ENCODE assay signal across 15 mouse cellular contexts in genomic region chr10:70181279-70181972, GRCm38 (mm10). TPM values are rescaled to one million over a fixed set of nuclear protein-coding genes. Genes with fewer than 3 reads are reported as not detected.
DNase-seq lines count a peak whose midpoint lies in the region; ATAC-seq and TF ChIP-seq lines count a peak whose summit lies in the region.
"Had no signal": no experiment of that assay in that cellular context is flagged by ENCODE, and none has a peak within 500 bp of the region (broad histone marks: within the 10 kb centered on the region; RNA-seq: fewer than 3 reads in every experiment).

No protein-coding gene starts in this region.

- H3K27ac ChIP-seq in heart, embryonic 14.5 days (replicated peaks in 1 of 2; ENCODE audit: control insufficient read depth in 1 of 2, insufficient read depth in 1 of 2, low read depth in 2 of 2, low read length in 2 of 2) = no peak overlapping the region
- H3K27ac ChIP-seq in heart, embryonic 11.5 days (ENCODE audit: low read depth, low read length) = no peak overlapping the region
- H3K27ac ChIP-seq in stomach, postnatal 0 days (replicated peaks) = no peak overlapping the region
- H3K27ac ChIP-seq: hindbrain, embryonic 12.5 days; limb, embryonic 12.5 days had no signal

- no peak overlapping the region for H3K9ac ChIP-seq in heart, embryonic 14.5 days (ENCODE audit: low read length)
- no peak overlapping the region for H3K9ac ChIP-seq in heart, embryonic 11.5 days (ENCODE audit: low read depth, low read length)
- H3K9ac ChIP-seq in stomach, postnatal 0 days (ENCODE audit: low read length) = no peak overlapping the region
- H3K9ac ChIP-seq: hindbrain, embryonic 12.5 days; limb, embryonic 12.5 days had no signal

- peak; percentile 35 for DNase-seq in CD4-positive, CD25-positive, alpha-beta regulatory T cell, adult 2 months (ENCODE audit: low read depth, low spot score)
- peak; percentile 79 for DNase-seq in induced T-regulatory cell, adult 2 months (ENCODE audit: low read depth)
- DNase-seq in kidney, postnatal 25 days = peak; percentile 92 to 96
- DNase-seq in stomach, postnatal 0 days (ENCODE audit: low spot score) = no peak
- no peak for DNase-seq in left cerebral cortex, adult 9 months (ENCODE audit: low spot score in 2 of 2)
- DNase-seq in right cerebral cortex, adult 2 months (ENCODE audit: low spot score in 2 of 2) = no peak
- DNase-seq: cerebellum, postnatal 36 days; retina, postnatal 1 day; thymus, postnatal 25 days had no signal

- no peaks in the 10 kb centered on the region for H3K27me3 ChIP-seq in heart, embryonic 14.5 days (ENCODE audit: control insufficient read depth, insufficient read depth, low read length)
- H3K27me3 ChIP-seq in heart, embryonic 11.5 days (ENCODE audit: control insufficient read depth, insufficient read depth, low read length) = no peaks in the 10 kb centered on the region
- no peaks in the 10 kb centered on the region for H3K27me3 ChIP-seq in stomach, postnatal 0 days (ENCODE audit: control insufficient read depth, insufficient read depth, low read length)
- H3K27me3 ChIP-seq: hindbrain, embryonic 12.5 days; limb, embryonic 12.5 days had no signal

- TF ChIP-seq CTCF in stomach, postnatal 0 days (IDR thresholded peaks at IDR 0.05; ENCODE audit: low read depth) = no peak

- no peak overlapping the region for H3K4me3 ChIP-seq in heart, embryonic 14.5 days (ENCODE audit: control insufficient read depth in 1 of 2, insufficient read depth in 1 of 2, low read depth in 1 of 2, low read length in 2 of 2)
- H3K4me3 ChIP-seq in heart, embryonic 11.5 days (ENCODE audit: low read depth, low read length) = no peak overlapping the region
- H3K4me3 ChIP-seq in stomach, postnatal 0 days (ENCODE audit: low read depth, low read length) = no peak overlapping the region
- H3K4me3 ChIP-seq: erythroblast, embryonic 14.5 days; hindbrain, embryonic 12.5 days; limb, embryonic 12.5 days had no signal

- WGBS in heart, embryonic 14.5 days = 73% methylated on average over 11 of the region's 11 CpGs
- 82% methylated on average over 11 of the region's 11 CpGs for WGBS in heart, embryonic 11.5 days (ENCODE audit: insufficient replicate concordance)
- WGBS in stomach, postnatal 0 days = 70% methylated on average over 11 of the region's 11 CpGs

- H3K4me1 ChIP-seq in heart, embryonic 14.5 days (ENCODE audit: control insufficient read depth in 2 of 2, insufficient read depth in 2 of 2, low read length in 2 of 2) = peaks cover 10 to 22% of the 10 kb centered on the region in 2 experiments; a peak in 3 of 4 replicates
- H3K4me1 ChIP-seq in heart, embryonic 11.5 days (ENCODE audit: control insufficient read depth, insufficient read depth, low read length) = peaks cover 3% of the 10 kb centered on the region; the same call in 1 of the 2 replicates
- H3K4me1 ChIP-seq in stomach, postnatal 0 days (replicated peaks; ENCODE audit: control insufficient read depth, insufficient read depth) = no peaks in the 10 kb centered on the region; the same call in 1 of the 2 replicates

- H3K4me2 ChIP-seq in heart, embryonic 14.5 days (ENCODE audit: low read length) = no peak overlapping the region
- H3K4me2 ChIP-seq in heart, embryonic 11.5 days = no peak overlapping the region
- H3K4me2 ChIP-seq in stomach, postnatal 0 days (replicated peaks; ENCODE audit: low read depth) = no peak overlapping the region
- H3K4me2 ChIP-seq: hindbrain, embryonic 12.5 days; limb, embryonic 12.5 days; midbrain, embryonic 11.5 days had no signal

- H3K9me3 ChIP-seq in heart, embryonic 14.5 days (ENCODE audit: control insufficient read depth, low read length) = no peaks in the 10 kb centered on the region
- H3K9me3 ChIP-seq in heart, embryonic 11.5 days (replicated peaks; ENCODE audit: control insufficient read depth, low read length) = no peaks in the 10 kb centered on the region
- H3K9me3 ChIP-seq in stomach, postnatal 0 days (ENCODE audit: control insufficient read depth, low read length) = no peaks in the 10 kb centered on the region
- H3K9me3 ChIP-seq: hindbrain, embryonic 12.5 days; limb, embryonic 12.5 days had no signal

- ATAC-seq in heart, embryonic 14.5 days (ENCODE audit: insufficient number of reproducible peaks, insufficient read depth, low FRiP score, low read depth) = 0 out of 2 replicates have a peak, but pooled peaks have one; percentile 29
- no peak for ATAC-seq in heart, embryonic 11.5 days (replicated peaks; ENCODE audit: insufficient number of reproducible peaks, low FRiP score, low TSS enrichment)
- no peak for ATAC-seq in stomach, postnatal 0 days (ENCODE audit: low FRiP score, low TSS enrichment)

- no peak for TF ChIP-seq EP300 in stomach, postnatal 0 days (optimal IDR thresholded peaks at IDR 0.05)

- H3K36me3 ChIP-seq in heart, embryonic 14.5 days (ENCODE audit: control insufficient read depth, insufficient read depth, low read length) = peaks cover 53% of the 10 kb centered on the region
- 0 out of 2 replicates have a peak, but pooled peaks cover 4% of the 10 kb centered on the region for H3K36me3 ChIP-seq in heart, embryonic 11.5 days (ENCODE audit: control insufficient read depth, insufficient read depth, low read length)
- peaks cover 6% of the 10 kb centered on the region; the same call in 1 of the 2 replicates for H3K36me3 ChIP-seq in stomach, postnatal 0 days (ENCODE audit: control insufficient read depth, insufficient read depth, low read length)

RNA-seq across cellular contexts. Expression of gene Mrln, which starts 23.0 kb away (rescaled TPM):
- 0.92 and 1.6 TPM in 2 replicates for polyA plus RNA-seq in heart, embryonic 14.5 days (2014; fragmentation: Nextera tagmentation; extraction: Ambion mirVana)
- 0.49 and 0.77 TPM in 2 replicates for polyA plus RNA-seq in heart, embryonic 11.5 days (2014; fragmentation: Nextera tagmentation; extraction: Ambion mirVana)
- 1.5 and 1.6 TPM in 2 replicates for polyA plus RNA-seq in stomach, postnatal 0 days (2015; fragmentation: Nextera tagmentation; extraction: Ambion mirVana)
- polyA plus RNA-seq: erythroblast, embryonic 14.5 days; midbrain, embryonic 11.5 days had no signal

Comparison
In these comparisons a context has a peak if more than half of its experiments do, and no peak if none do; other contexts are left out.
1. DNase-seq: peak in CD4-positive, CD25-positive, alpha-beta regulatory T cell, adult 2 months (single experiment), induced T-regulatory cell, adult 2 months (single experiment) and kidney, postnatal 25 days (2 of 2); none in stomach, postnatal 0 days (single experiment), left cerebral cortex, adult 9 months (0 of 2) and right cerebral cortex, adult 2 months (0 of 2).